Mouse (Mus musculus) forebrain, embryonic 11.5 days (tissue): Measurements from ENCODE around the gene Stpg3. TPM values are rescaled to one million over a fixed set of nuclear protein-coding genes. Genes with fewer than 3 reads are reported as not detected.

ENCODE experiments used
- ATAC-seq: fragments of 200-750 bp; cut with Nextera tagmentation; replicated peaks from 2 replicates; pipeline ENCODE4 v1.8.0; 2017; ENCODE audit warnings: moderate TSS enrichment; ENCODE audit not compliant: low FRiP score
- DNase-seq: peaks from one replicate; pipeline ENCODE4 v3.0.0-alpha.2; 2017; ENCODE audit warnings: low spot score
- H3K27ac ChIP-seq: fragments of 300-500 bp; sonication (generic); 2 replicates; pipeline ENCODE4 v1.5.1; 2014; ENCODE audit warnings: low read depth, low read length
- H3K27me3 ChIP-seq: fragments of 300-500 bp; sonication (generic); 2 replicates; pipeline ENCODE4 v1.6.1; 2014; ENCODE audit warnings: mild to moderate bottlenecking, low read length, mixed read lengths; ENCODE audit not compliant: control insufficient read depth, insufficient read depth
- H3K36me3 ChIP-seq: fragments of 300-500 bp; sonication (generic); 2 replicates; pipeline ENCODE4 v1.6.1; 2014; ENCODE audit warnings: mild to moderate bottlenecking, low read length, moderate library complexity, mixed read lengths; ENCODE audit not compliant: control insufficient read depth, insufficient read depth
- H3K4me1 ChIP-seq: fragments of 300-500 bp; sonication (generic); replicated peaks from 2 replicates; pipeline ENCODE4 v1.6.1; 2014; ENCODE audit warnings: low read length, mixed read lengths; ENCODE audit not compliant: control insufficient read depth, insufficient read depth
- H3K4me2 ChIP-seq: fragments of 300-500 bp; sonication (generic); 2 replicates; pipeline ENCODE4 v1.6.1; 2014; ENCODE audit warnings: low read depth, mild to moderate bottlenecking, low read length, moderate library complexity, mixed read lengths; ENCODE audit not compliant: severe bottlenecking
- H3K4me3 ChIP-seq: fragments of 300-500 bp; sonication (generic); 2 replicates; pipeline ENCODE4 v1.5.1; 2014; ENCODE audit warnings: low read depth, low read length
- H3K9ac ChIP-seq: fragments of 300-500 bp; sonication (generic); 2 replicates; pipeline ENCODE4 v1.6.1; 2014; ENCODE audit warnings: low read length
- H3K9me3 ChIP-seq: fragments of 300-500 bp; sonication (generic); 2 replicates; pipeline ENCODE4 v1.6.1; 2016; ENCODE audit warnings: low read length, mixed read lengths; ENCODE audit not compliant: control insufficient read depth
- WGBS: fragments of 180-500 bp; shearing (Covaris S2); extraction: QIAGEN DNeasy Blood & Tissue Kit; methylation state at CpG from one replicate; pipeline ENCODE4 v1.1.7; 2014; 5-methylcytosine and 5-hydroxymethylcytosine counted together
- polyA plus RNA-seq: library from polyadenylated mRNA; unstranded; fragments of >200 nt; fragmentation: Nextera tagmentation; extraction: Ambion mirVana; gene quantifications from 2 replicates; pipeline ENCODE4 v1.2.1, GENCODE M21; 2014

Stpg3 gene
- polyA plus RNA-seq, 1 experiment from 2014 or later: not detected

DNA sequence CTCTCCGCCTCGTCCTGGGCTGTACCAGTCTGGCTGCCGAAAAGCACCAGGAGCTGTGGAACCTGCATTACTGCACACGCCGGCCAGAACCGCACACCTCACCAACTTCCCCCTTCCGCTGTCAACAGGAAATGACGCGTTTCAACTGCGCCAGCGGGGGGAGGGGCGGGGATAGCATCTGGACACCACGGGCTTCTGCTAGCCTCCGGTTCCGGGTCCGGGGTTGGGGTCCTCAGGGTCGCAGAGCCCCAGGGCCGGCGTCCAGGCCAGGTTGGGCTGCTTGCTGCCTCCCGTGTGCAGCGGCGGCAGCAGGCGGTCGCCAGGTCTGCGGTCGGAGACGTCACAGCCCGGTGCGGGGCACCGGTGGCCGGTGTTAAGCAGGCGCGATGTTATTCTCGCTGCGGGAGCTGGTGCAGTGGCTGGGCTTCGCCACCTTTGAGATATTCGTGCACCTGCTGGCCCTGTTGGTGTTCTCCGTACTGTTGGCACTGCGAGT lies 40.9 kb upstream of the Stpg3 start, which contains the start of gene Tmem203:
TSS of gene Tmem203 (plus strand) at position 156 of the 496 bp plus-strand sequence.
- H3K27ac ChIP-seq: peak within 1 kb of the TSS; percentile 37
- H3K9me3 ChIP-seq: no peaks in the 10 kb centered on the region
- WGBS: under 1% methylated on average over 39 of the region's 39 CpGs
- peaks cover 11% of the 10 kb centered on the region for H3K4me1 ChIP-seq
- H3K36me3 ChIP-seq: no peaks in the 10 kb centered on the region
- peak; percentile 94 for ATAC-seq
- peak within 1 kb of the TSS; percentile 97 for H3K4me3 ChIP-seq
- H3K4me2 ChIP-seq: peak within 1 kb of the TSS; percentile 95
- DNase-seq: peak; percentile 97
- peak within 1 kb of the TSS; percentile 83 for H3K9ac ChIP-seq
- H3K27me3 ChIP-seq: no peaks in the 10 kb centered on the region

DNA sequence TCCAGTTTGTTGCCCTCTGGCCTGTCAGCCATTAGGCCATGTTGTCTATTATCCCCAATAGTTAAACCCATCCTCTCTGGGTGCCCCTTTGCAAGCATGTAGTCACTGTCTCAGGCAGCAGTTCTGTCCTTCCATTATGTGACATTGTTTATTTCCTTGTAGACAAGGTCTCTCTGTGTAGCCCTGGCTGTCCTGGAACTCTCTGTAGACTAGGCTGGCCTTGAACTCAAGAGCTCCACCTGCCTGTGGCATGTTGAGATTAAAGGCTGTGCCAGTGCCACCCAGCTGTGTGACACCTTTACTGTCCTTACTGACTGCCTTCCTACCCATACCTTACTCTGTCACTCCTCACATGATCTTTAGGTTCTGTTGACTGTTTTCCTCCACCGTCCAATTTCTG lies 37.9 kb upstream of the Stpg3 start:
- 85% methylated on average over 1 of the region's 1 CpGs for whole genome bisulfite sequencing
- no peaks in the 10 kb centered on the region for H3K9me3 ChIP-seq
- no peak overlapping the region for H3K9ac ChIP-seq
- H3K4me3 ChIP-seq: no peak overlapping the region
- H3K36me3 ChIP-seq: peaks cover 3% of the 10 kb centered on the region; the same call in 1 of the 2 replicates
- DNase-seq (no peak), ATAC-seq (no peak)
- H3K4me1 ChIP-seq: peaks cover 11% of the 10 kb centered on the region
- no peak overlapping the region for H3K4me2 ChIP-seq
- no peaks in the 10 kb centered on the region for H3K27me3 ChIP-seq
- H3K27ac ChIP-seq: no peak overlapping the region

DNA sequence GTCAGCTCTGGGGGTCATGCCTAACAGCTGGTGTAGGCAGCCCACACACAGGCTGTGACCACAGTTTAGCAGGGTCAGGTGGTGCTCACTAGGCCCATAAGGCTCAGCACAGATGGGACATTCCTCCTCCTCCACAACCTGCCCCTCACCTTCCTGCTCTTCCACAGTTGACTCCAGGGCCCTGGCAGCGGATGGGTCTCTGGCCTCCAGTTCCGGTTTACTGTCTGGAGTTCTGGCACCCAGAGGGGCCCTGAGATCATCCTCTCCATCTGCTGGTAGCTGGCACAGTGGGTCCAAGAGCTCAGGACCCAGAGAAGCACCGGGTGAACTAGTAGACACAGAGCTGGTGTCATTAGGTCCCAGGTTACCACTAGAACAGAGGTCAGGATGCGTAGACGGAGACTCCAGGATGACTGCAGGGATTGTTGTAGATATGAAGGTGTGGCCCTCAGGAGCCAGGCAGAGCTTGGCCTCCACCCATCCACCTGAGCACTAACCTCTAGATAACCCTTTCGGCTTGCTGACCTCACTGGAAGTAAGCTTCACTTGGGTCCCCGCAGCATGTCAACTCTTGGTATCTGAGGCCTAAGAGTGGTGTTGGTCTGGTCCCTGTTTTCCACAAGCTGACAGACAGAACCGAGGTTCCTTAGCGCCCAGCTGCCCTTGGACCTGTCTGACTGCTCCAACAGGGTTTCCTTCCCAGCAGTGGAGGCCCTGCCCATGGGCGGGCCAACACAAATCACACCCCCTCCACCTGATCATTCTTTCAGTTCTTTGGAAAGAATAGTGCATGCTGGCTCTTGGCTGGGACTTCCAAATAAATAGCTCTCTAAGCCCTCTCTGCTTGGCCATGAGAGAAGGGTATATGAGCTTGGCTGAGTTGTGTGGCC lies 32.0 kb upstream of the Stpg3 start, which contains the start of gene AL732309.1:
TSS of gene AL732309.1 (minus strand) at position 681 of the 890 bp plus-strand sequence.
- Histone ChIP-seq H3K36me3 (peaks cover 3% of the 10 kb centered on the region; the same call in 1 of the 2 replicates), H3K4me3 (no peak within 1 kb of the TSS), H3K27ac (no peak within 1 kb of the TSS), H3K4me1 (no peaks in the 10 kb centered on the region; the same call in 1 of the 2 replicates), H3K9me3 (no peaks in the 10 kb centered on the region), H3K9ac (no peak within 1 kb of the TSS), H3K27me3 (peaks cover 3% of the 10 kb centered on the region; the same call in 1 of the 2 replicates), H3K4me2 (no peak within 1 kb of the TSS)
- WGBS: 90% methylated on average over 10 of the region's 10 CpGs
- no peak for DNase-seq
- ATAC-seq: no peak

DNA sequence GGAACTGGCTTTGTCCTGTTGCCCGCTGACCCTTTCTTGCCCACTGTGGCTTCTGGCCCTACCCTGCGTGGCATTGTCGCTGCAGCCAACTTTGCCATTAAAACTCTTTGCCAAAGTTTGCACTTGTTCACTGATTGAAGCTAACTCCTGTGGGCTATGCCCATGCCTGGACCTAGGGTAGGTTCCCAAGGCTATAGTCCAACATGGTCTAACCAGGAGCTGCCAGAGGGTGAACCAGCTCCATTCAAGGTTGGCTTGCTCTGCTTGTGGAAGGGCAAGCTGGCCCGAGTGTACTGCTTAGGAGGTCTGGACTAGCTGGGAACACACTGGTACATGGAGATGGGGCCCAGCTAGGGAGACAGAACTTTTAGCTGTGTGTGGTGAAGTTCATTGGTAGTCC lies 29.7 kb upstream of the Stpg3 start:
- Histone ChIP-seq H3K9me3 (no peaks in the 10 kb centered on the region), H3K4me3 (no peak overlapping the region), H3K9ac (no peak overlapping the region), H3K27ac (no peak overlapping the region), H3K27me3 (peaks cover 6% of the 10 kb centered on the region; the same call in 1 of the 2 replicates), H3K36me3 (no peaks in the 10 kb centered on the region; the same call in 1 of the 2 replicates), H3K4me2 (no peak overlapping the region), H3K4me1 (no peaks in the 10 kb centered on the region; the same call in 1 of the 2 replicates)
- ATAC-seq (no peak), DNase-seq (no peak)
- WGBS: 94% methylated on average over 4 of the region's 4 CpGs

DNA sequence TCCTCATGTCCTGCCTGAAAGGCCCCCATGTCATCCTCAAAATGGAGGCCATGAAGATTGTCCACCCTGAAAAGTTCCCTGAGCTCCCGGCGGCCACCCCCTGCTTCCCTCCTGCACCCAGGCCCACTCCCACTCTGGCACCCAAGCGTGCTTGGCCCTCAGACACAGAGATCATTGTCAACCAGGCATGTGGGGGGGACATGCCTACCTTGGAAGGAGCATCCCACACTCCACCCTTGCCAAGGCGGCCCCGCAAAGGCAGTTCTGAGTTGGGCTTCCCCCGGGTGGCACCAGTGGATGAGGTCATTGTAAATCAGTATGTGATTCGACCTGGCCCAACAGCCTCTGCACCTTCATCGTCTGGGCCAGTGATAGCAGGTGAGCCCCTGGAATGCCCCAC lies 28.9 kb upstream of the Stpg3 start:
- Histone ChIP-seq H3K9ac (no peak overlapping the region), H3K27ac (no peak overlapping the region)
- DNase-seq: no peak

DNA sequence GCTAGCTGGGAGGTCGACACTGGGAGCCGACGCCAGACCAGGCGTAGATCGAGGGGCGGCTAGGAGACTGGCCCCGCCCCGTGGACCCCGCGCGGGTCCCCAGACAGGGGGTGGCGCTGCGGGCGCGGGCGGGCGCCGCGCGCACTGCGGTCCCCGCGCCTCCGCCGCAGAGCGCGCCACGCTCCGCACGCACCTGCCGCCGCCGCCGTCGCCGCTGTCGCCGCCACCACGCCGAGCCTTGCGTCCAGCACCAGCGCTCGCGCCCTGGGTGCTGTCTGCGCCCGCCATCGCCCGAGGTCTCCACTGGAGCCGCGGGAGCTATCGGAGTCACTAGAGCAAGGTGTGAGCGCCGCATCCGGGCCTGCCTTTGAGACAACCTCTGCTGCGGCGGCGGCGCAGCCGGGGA lies 27.7 kb upstream of the Stpg3 start, which contains the start of the genes Rnf208 and Cysrt1:
TSS of gene Rnf208 (plus strand) at position 155 of the 406 bp plus-strand sequence.
TSS of gene Cysrt1 (minus strand) at position 352 of the 406 bp plus-strand sequence.
- peak; percentile 53; the same call in 1 of the 2 replicates for ATAC-seq
- Histone ChIP-seq H3K9ac (peak within 1 kb of the TSS; percentile 75), H3K4me1 (no peaks in the 10 kb centered on the region; the same call in 1 of the 2 replicates), H3K4me3 (peak within 1 kb of the TSS; percentile 63), H3K27ac (no peak within 1 kb of the TSS), H3K4me2 (peak within 1 kb of the TSS; percentile 97), H3K27me3 (peaks cover 6% of the 10 kb centered on the region; the same call in 1 of the 2 replicates), H3K9me3 (no peaks in the 10 kb centered on the region), H3K36me3 (no peaks in the 10 kb centered on the region)
- DNase-seq: peak; percentile 67
- WGBS: under 1% methylated on average over 46 of the region's 59 CpGs

More for the DNA sequence above, 28.9 kb upstream of the Stpg3 start:
- no peak overlapping the region; the same call in 1 of the 2 replicates for H3K4me3 ChIP-seq
- WGBS: 77% methylated on average over 8 of the region's 8 CpGs
- no peaks in the 10 kb centered on the region; the same call in 1 of the 2 replicates for H3K4me1 ChIP-seq
- H3K36me3 ChIP-seq: no peaks in the 10 kb centered on the region; the same call in 1 of the 2 replicates
- ATAC-seq: no peak
- 0 out of 2 replicates have a peak overlapping the region, but pooled peaks have one; percentile 97 for H3K4me2 ChIP-seq
- peaks cover 6% of the 10 kb centered on the region; the same call in 1 of the 2 replicates for H3K27me3 ChIP-seq
- no peaks in the 10 kb centered on the region for H3K9me3 ChIP-seq

DNA sequence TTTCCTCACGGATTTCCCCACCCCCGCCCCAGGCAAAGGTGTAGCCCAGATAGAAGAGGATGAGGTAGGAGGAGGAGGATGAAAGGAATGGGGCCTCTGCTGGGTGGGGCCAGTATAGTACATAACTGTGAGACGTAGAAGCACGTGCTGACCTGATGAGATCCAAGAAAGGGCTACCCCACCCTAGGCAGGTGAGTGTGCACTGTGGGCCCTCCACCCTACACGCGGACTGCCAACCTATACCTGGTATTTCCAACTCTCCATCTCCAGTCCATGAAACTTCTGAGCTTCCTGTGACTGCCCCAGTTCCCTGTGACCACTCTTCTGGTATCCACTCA lies 27.0 kb upstream of the Stpg3 start:
- H3K4me1 ChIP-seq: no peaks in the 10 kb centered on the region; the same call in 1 of the 2 replicates
- H3K27me3 ChIP-seq: peaks cover 6% of the 10 kb centered on the region; the same call in 1 of the 2 replicates
- peak overlapping the region; percentile 63 for H3K4me3 ChIP-seq
- no peak overlapping the region for H3K9ac ChIP-seq
- no peaks in the 10 kb centered on the region for H3K36me3 ChIP-seq
- 14% methylated on average over 6 of the region's 6 CpGs for WGBS
- peak overlapping the region; percentile 97 for H3K4me2 ChIP-seq
- peak; percentile 43 for ATAC-seq
- DNase-seq: no peak
- no peaks in the 10 kb centered on the region for H3K9me3 ChIP-seq
- no peak overlapping the region for H3K27ac ChIP-seq

DNA sequence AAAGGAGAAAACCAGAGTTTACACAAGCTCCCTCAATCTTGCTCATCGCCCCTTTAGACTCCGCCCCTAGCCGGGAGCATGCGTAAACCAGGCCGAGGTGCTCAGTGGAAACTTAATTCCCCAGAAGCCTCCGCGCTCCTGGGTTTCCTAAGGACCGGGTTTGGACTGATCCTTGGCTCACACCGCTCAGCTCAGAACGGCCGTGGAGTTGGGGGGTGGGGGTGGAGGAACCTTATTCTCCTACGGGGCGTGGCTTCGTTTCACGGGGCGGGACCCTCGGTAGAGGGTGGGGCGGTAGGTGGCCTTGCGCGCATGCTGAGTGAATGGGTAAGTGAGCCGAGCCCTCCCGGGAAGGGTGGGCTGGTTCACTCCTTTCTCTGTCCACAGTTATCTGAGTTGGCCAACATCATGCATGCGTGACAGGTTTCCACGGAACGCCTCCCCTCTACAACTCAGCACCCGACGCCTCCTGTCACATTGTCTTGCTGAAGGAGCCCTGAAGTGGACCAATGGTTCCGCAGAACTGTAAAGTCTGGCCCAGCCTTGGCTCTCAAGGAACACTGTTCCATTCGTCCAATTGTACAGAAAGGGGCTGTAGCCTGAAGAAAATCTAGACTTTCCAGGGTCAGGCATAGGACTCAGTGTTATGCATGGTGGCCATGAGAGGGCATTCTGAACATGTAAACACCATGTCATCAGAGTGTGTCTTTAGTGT lies 26.4 kb upstream of the Stpg3 start:
- peak; percentile 82 for DNase-seq
- peaks cover 6% of the 10 kb centered on the region; the same call in 1 of the 2 replicates for H3K27me3 ChIP-seq
- ATAC-seq: peak; percentile 72
- H3K4me2 ChIP-seq: peak overlapping the region; percentile 97
- H3K4me3 ChIP-seq: peak overlapping the region; percentile 28
- H3K9ac ChIP-seq: peak overlapping the region; percentile 43; the same call in 1 of the 2 replicates
- no peaks in the 10 kb centered on the region for H3K36me3 ChIP-seq
- H3K27ac ChIP-seq: no peak overlapping the region
- H3K9me3 ChIP-seq: no peaks in the 10 kb centered on the region
- WGBS: 1% methylated on average over 29 of the region's 29 CpGs
- no peaks in the 10 kb centered on the region; the same call in 1 of the 2 replicates for H3K4me1 ChIP-seq
